Mouse (Mus musculus) hindbrain, embryonic 13.5 days (tissue): Measurements from ENCODE around the gene Ndufaf2. TPM values are rescaled to one million over a fixed set of nuclear protein-coding genes. Genes with fewer than 3 reads are reported as not detected.

ENCODE experiments used
- polyA plus RNA-seq: library from polyadenylated mRNA; unstranded; fragments of >200 nt; fragmentation: Nextera tagmentation; extraction: Ambion mirVana; gene quantifications from 2 replicates; pipeline ENCODE4 v1.2.1, GENCODE M21; 2015

Gene Ndufaf2
- polyA plus RNA-seq, 1 experiment from 2014 or later, result 88.2 TPM

Other genes with a start within 250 kb of the Ndufaf2 start
- gene Smim15, start 114.2 kb downstream of the Ndufaf2 start, polyA plus RNA-seq, result 37.5 and 42.9 TPM in 2 replicates
- gene Ercc8, start 108 bp upstream of the Ndufaf2 start, polyA plus RNA-seq, result 24.8 and 26.7 TPM in 2 replicates
- 1.9 and 2.4 TPM in 2 replicates for gene Elovl7, start 55.8 kb upstream of the Ndufaf2 start, polyA plus RNA-seq
- 2.3 and 2.7 TPM in 2 replicates for gene Depdc1b, start 157.7 kb upstream of the Ndufaf2 start, polyA plus RNA-seq